Mouse (Mus musculus): ENCODE measurements around the gene Cadm1. TPM values are rescaled to one million over a fixed set of nuclear protein-coding genes. Genes with fewer than 3 reads are reported as not detected.

Gene Cadm1
- total RNA-seq (2021): 10 to 100 TPM; 31.6 to 38.0 TPM
- long read RNA-seq, experiment 1, partial matches to known transcripts: 22 of 31 reads
- long read RNA-seq, experiment 1, other reads (novel, unspliced or antisense): 9 of 31 reads
- long read RNA-seq, experiment 2, partial matches to known transcripts: 24 of 24 reads
- long read RNA-seq, experiment 2, other reads (novel, unspliced or antisense): 0 of 24 reads

- peak; percentile 96 to 97 for DNase-seq
Observed at GRCm38 (mm10) chr9:47529602-47530450, at the start of gene Cadm1. Gene Cadm1 (plus strand): TSS chr9:47530173.

- DNase-seq: peak; percentile 26 to 38
Observed at GRCm38 (mm10) chr9:47484506-47484905, 45.5 kb upstream of the Cadm1 start.

- DNase-seq: no peak
Observed at GRCm38 (mm10) chr9:47485186-47485585, 44.8 kb upstream of the Cadm1 start.

GRCm38 (mm10) chr9:47499761-47500160, 30.2 kb upstream of the Cadm1 start:
- no peak for DNase-seq

- no peak for DNase-seq
Observed at GRCm38 (mm10) chr9:47505956-47506355, 24.0 kb upstream of the Cadm1 start.

GRCm38 (mm10) chr9:47506876-47507275, 23.1 kb upstream of the Cadm1 start:
- DNase-seq: peak; percentile 38 to 53

GRCm38 (mm10) chr9:47508109-47508508, 21.9 kb upstream of the Cadm1 start:
- DNase-seq: no peak

GRCm38 (mm10) chr9:47512521-47512920, 17.5 kb upstream of the Cadm1 start:
- DNase-seq: no peak

- no peak for DNase-seq
Observed at GRCm38 (mm10) chr9:47514318-47514717, 15.7 kb upstream of the Cadm1 start.

GRCm38 (mm10) chr9:47516238-47516637, 13.7 kb upstream of the Cadm1 start:
- DNase-seq: peak in 1 of 2 experiments; percentile 8

GRCm38 (mm10) chr9:47527290-47527689, 2.7 kb upstream of the Cadm1 start:
- no peak for DNase-seq

GRCm38 (mm10) chr9:47527741-47528140, 2.2 kb upstream of the Cadm1 start:
- no peak for DNase-seq

GRCm38 (mm10) chr9:47529182-47529581, 791 bp upstream of the Cadm1 start:
- DNase-seq: no peak

GRCm38 (mm10) chr9:47530544-47530921, 560 bp downstream of the Cadm1 start:
- DNase-seq: no peak

GRCm38 (mm10) chr9:47530922-47531850, 1.2 kb downstream of the Cadm1 start:
- peak; percentile 78 to 84 for DNase-seq

- DNase-seq: peak; percentile 17 to 37
Observed at GRCm38 (mm10) chr9:47532215-47532865, 2.4 kb downstream of the Cadm1 start.

GRCm38 (mm10) chr9:47533461-47533860, 3.5 kb downstream of the Cadm1 start:
- DNase-seq: no peak

- DNase-seq: no peak
Observed at GRCm38 (mm10) chr9:47534573-47535475, 4.9 kb downstream of the Cadm1 start.

GRCm38 (mm10) chr9:47545245-47545644, 15.3 kb downstream of the Cadm1 start:
- no peak for DNase-seq

GRCm38 (mm10) chr9:47545667-47546066, 15.7 kb downstream of the Cadm1 start:
- DNase-seq: no peak

- DNase-seq: no peak
Observed at GRCm38 (mm10) chr9:47548402-47548801, 18.4 kb downstream of the Cadm1 start.

Measured in adrenal gland, postnatal 36 days (tissue).